Mouse (Mus musculus): Measurements from ENCODE around the gene Ephb1. TPM values are rescaled to one million over a fixed set of nuclear protein-coding genes. Genes with fewer than 3 reads are reported as not detected.

Ephb1 gene
- total and polyA plus RNA-seq, 3 experiments = not detected

DNA sequence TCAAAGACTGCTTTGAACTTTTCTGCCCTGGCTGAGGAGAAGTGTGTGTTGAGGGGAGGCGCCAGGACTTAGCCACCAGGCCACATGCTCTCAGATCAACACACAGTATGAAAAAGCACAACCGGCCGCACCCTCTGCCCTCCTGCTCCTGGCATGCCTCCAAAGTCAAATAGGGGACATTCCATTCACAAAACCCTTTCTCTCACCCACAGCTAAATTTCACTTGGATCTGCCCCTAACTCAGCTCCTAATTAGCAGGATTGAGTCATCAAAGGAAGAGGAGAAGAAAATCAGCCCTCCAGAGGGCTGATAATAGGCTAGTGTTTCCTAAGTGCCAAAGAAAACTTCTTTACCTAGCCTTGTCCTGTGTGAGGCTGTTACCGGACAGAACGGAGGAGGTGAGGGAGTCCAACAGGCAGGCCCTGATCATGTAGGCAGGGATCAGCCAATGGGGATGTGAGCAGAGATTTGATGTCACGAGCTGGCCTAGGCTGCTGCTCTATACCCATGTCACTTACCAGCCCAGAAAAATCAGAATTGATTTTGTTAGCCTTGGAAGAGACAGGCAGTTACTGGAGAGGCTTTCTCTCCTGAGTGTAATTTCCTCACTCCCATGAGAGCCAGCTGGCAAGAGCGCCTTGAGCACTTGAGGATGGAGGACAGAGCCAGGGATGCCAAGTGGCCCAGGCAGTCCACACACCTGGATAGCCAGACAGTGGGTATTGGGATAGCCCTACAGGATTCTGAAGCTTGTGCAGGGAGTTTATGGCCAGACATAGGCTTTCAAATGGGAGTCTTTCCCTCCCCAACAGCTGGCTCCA, 137.5 kb downstream of the Ephb1 start:
- Histone ChIP-seq H3K9me3 (replicated peaks; ENCODE audit: low read length) (peaks cover 90% of the 10 kb centered on the region), H3K4me1 (ENCODE audit: control insufficient read depth in 1 of 2, insufficient read depth in 2 of 2) (no peaks in the 10 kb centered on the region), H3K79me2 (replicated peaks; ENCODE audit: control insufficient read depth, extremely low read depth, insufficient read depth, poor library complexity, severe bottlenecking) (no peaks in the 10 kb centered on the region), H3K27me3 (replicated peaks) (no peaks in the 10 kb centered on the region), H3K27ac (ENCODE audit: insufficient read depth, low read depth) (no peak overlapping the region), H3K9ac (ENCODE audit: insufficient read depth, low read depth) (no peak overlapping the region), H3K4me2 (ENCODE audit: insufficient read depth, low read depth, poor library complexity, severe bottlenecking) (no peak overlapping the region), H3K4me3 (replicated peaks in 1 of 3; ENCODE audit: low read depth in 2 of 3, low read length in 2 of 3, poor library complexity in 1 of 3) (no peak overlapping the region), H3K36me3 (replicated peaks in 1 of 2; ENCODE audit: control insufficient read depth in 1 of 2, insufficient read depth in 1 of 2, low read length in 1 of 2) (no peaks in the 10 kb centered on the region)
- dilution Hi-C loops (cut with MboI; ENCODE audit: extremely low pct_ligation_motif_present, extremely low pct_unique_long_range_greater_than_20kb, low sequenced_read_pairs) (no loop called here), in situ Hi-C loops (cut with MboI; ENCODE audit: low pct_ligation_motif_present, low pct_unique_long_range_greater_than_20kb, low sequenced_read_pairs) (no loop called here)
- DNase-seq (ENCODE audit: extremely low read depth) = no peak
- TF ChIP-seq MEF2A (IDR thresholded peaks at IDR 0.05; ENCODE audit: borderline replicate concordance, low read depth, low read length) (no peak), BHLHE40 (IDR thresholded peaks at IDR 0.05; ENCODE audit: low read depth, low read length) (no peak), ELF1 (IDR thresholded peaks at IDR 0.05; ENCODE audit: low read depth, low read length) (no peak), ZKSCAN1 (IDR thresholded peaks at IDR 0.05; ENCODE audit: borderline replicate concordance, low read depth, low read length) (no peak), TBP (conservative IDR thresholded peaks at IDR 0.05; ENCODE audit: low read depth, low read length) (no peak), ETS1 (conservative IDR thresholded peaks at IDR 0.05; ENCODE audit: low read depth, low read length) (no peak), ZC3H11A (IDR thresholded peaks at IDR 0.05; ENCODE audit: low read depth, low read length) (no peak), MYC (IDR thresholded peaks at IDR 0.05; ENCODE audit: low read depth, low read length) (no peak), CTCF (conservative IDR thresholded peaks at IDR 0.05 in 1 of 2, IDR thresholded peaks at IDR 0.05 in 1 of 2; ENCODE audit: low read depth in 2 of 2, low read length in 2 of 2) (no peak), NRF1 (IDR thresholded peaks at IDR 0.05; ENCODE audit: low read depth, low read length) (no peak), POLR2AphosphoS2 (IDR thresholded peaks at IDR 0.05; ENCODE audit: low read depth, low read length) (no peak), JUND (conservative IDR thresholded peaks at IDR 0.05; ENCODE audit: low read depth, low read length) (no peak), RAD21 (IDR thresholded peaks at IDR 0.05; ENCODE audit: low read depth, low read length) (no peak), KAT2A (IDR thresholded peaks at IDR 0.05; ENCODE audit: insufficient replicate concordance, low read length) (no peak), NELFE (IDR thresholded peaks at IDR 0.05; ENCODE audit: low read depth, low read length) (no peak), MXI1 (IDR thresholded peaks at IDR 0.05; ENCODE audit: low read depth, low read length) (no peak), SMC3 (IDR thresholded peaks at IDR 0.05; ENCODE audit: low read depth, low read length) (no peak), USF1 (IDR thresholded peaks at IDR 0.05; ENCODE audit: low read depth, low read length) (no peak)

GRCm38 (mm10) chr9:102212036-102212383, 142.5 kb downstream of the Ephb1 start:
- Histone ChIP-seq H3K27ac (ENCODE audit: insufficient read depth, low read depth) (no peak overlapping the region), H3K4me3 (replicated peaks in 1 of 3; ENCODE audit: low read depth in 2 of 3, low read length in 2 of 3, poor library complexity in 1 of 3) (no peak overlapping the region), H3K4me2 (ENCODE audit: insufficient read depth, low read depth, poor library complexity, severe bottlenecking) (no peak overlapping the region), H3K79me2 (replicated peaks; ENCODE audit: control insufficient read depth, extremely low read depth, insufficient read depth, poor library complexity, severe bottlenecking) (no peaks in the 10 kb centered on the region), H3K9ac (ENCODE audit: insufficient read depth, low read depth) (no peak overlapping the region), H3K36me3 (replicated peaks in 1 of 2; ENCODE audit: control insufficient read depth in 1 of 2, insufficient read depth in 1 of 2, low read length in 1 of 2) (no peaks in the 10 kb centered on the region), H3K9me3 (replicated peaks; ENCODE audit: low read length) (peaks cover 84% of the 10 kb centered on the region), H3K4me1 (ENCODE audit: control insufficient read depth in 1 of 2, insufficient read depth in 2 of 2) (no peaks in the 10 kb centered on the region), H3K27me3 (replicated peaks) (no peaks in the 10 kb centered on the region)
- in situ Hi-C loops (cut with MboI; ENCODE audit: low pct_ligation_motif_present, low pct_unique_long_range_greater_than_20kb, low sequenced_read_pairs) = no loop called here
- TF ChIP-seq ZC3H11A (IDR thresholded peaks at IDR 0.05; ENCODE audit: low read depth, low read length) (no peak), E2F4 (IDR thresholded peaks at IDR 0.05; ENCODE audit: insufficient replicate concordance, low read depth, low read length) (no peak), MAZ (IDR thresholded peaks at IDR 0.05; ENCODE audit: low read depth, low read length) (no peak), HCFC1 (IDR thresholded peaks at IDR 0.05; ENCODE audit: low read depth, low read length) (no peak), JUN (IDR thresholded peaks at IDR 0.05; ENCODE audit: insufficient read depth, low read depth, low read length) (no peak), USF1 (IDR thresholded peaks at IDR 0.05; ENCODE audit: low read depth, low read length) (no peak), ZMIZ1 (IDR thresholded peaks at IDR 0.05; ENCODE audit: low read depth, low read length) (no peak), CHD2 (IDR thresholded peaks at IDR 0.05; ENCODE audit: low read length) (no peak), CHD1 (IDR thresholded peaks at IDR 0.05; ENCODE audit: low read depth, low read length) (no peak)
- dilution Hi-C loops (cut with MboI; ENCODE audit: extremely low pct_ligation_motif_present, extremely low pct_unique_long_range_greater_than_20kb, low sequenced_read_pairs) = no loop called here
- DNase-seq (ENCODE audit: extremely low read depth) = no peak

Measured in CH12.LX (cell line).